Mouse (Mus musculus): ENCODE measurements around the gene Hacd2.

Gene Hacd2

DNA sequence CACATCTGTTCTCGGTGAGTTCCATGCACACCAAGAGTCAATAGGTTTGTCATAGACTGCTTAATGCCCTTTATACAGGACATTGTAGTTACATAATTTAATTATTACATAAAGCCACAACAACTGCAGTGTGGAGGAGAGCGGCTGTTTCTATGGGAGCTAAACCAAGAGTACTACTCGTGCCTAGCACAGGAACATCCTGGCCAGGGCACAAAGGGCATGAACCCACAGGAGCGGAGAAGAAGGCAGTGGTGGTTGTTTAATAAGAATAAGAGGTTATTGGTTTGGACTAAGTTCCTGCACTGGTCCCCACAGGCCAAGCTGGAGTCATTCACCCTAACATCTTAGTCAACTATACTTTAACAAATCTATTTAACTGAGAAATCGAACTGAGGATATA, 16.0 kb upstream of the Hacd2 start:
- no peak for DNase-seq (ENCODE audit: low read depth, low spot score)

DNA sequence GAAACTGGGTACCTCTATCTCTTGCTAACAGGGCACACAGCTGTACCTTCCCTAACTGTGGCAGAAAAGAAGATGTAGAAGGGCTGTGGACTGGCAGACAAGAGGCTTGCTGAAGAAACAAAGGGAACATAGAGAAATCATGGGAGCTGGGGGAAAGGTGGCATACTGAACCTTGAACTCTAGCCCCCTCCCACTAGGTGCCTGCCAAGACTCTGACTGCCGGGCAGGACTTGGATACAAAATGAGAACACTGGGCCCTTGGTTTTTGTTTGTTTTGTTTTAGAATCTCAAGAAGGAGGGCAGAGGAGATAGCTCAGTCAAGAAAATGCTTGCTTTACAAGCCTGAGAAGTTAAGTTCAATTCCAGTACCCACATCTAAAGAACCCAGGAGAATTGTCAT, 14.9 kb upstream of the Hacd2 start:
- DNase-seq (ENCODE audit: low read depth, low spot score), result no peak

DNA sequence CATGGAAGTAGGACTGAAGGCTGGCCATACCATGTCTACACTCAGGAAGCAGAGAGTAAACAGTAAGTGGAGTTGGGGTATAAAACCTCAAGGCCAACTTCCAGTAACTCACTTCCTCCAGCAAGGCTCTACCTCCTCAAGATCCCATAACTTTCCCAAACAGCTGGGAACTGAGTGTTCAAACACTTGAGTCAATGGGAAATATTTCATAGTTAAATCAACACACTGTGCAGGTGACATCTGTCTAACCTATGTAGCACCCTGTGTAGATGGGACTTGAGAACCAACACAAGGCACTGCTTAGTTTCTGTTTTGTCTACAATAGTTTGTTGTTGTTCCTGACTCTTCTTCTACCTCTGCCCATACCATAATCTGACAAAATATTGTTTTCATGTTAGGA, 13.8 kb upstream of the Hacd2 start:
- DNase-seq (ENCODE audit: low read depth, low spot score), result no peak

DNA sequence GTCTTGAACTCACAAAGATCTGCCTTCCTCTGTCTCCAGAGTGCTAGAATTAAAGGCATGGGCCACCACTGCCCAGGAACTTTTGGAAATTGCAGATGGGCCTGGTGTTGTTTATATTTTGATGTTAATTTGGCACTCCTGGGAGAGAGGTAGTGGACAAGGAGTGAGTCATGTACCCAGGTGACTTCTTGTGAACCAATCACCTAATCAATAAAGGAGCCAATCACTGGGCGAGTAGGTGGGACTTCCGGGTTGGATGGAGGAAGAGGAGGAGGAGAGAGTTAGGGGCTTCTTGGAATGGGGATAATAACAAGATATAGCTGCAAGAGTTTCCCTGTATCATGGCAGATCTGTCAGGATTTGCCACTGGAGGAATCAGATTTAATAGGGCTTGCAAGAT, 8.7 kb upstream of the Hacd2 start:
- no peak for DNase-seq (ENCODE audit: low read depth, low spot score)

DNA sequence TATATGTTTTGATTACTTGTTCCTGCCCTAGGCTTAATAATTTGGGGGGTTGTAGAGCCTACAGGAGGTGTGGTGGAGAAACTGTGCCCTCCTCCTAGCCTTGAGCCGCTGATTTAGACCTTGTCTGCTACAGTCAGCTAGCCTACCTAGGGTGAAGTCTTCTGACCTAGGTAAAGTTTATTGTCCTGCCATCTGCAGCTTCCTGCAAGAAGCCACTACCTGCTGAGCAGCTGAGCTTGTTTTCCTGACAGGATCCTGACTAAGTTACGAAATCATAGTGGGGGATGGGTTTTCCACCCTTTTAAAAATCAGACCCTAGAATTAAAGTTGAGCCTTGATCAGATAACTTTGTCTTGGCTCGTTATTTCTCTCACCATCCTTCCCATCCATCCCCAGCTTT, 5.7 kb upstream of the Hacd2 start:
- no peak for DNase-seq (ENCODE audit: low read depth, low spot score)

DNA sequence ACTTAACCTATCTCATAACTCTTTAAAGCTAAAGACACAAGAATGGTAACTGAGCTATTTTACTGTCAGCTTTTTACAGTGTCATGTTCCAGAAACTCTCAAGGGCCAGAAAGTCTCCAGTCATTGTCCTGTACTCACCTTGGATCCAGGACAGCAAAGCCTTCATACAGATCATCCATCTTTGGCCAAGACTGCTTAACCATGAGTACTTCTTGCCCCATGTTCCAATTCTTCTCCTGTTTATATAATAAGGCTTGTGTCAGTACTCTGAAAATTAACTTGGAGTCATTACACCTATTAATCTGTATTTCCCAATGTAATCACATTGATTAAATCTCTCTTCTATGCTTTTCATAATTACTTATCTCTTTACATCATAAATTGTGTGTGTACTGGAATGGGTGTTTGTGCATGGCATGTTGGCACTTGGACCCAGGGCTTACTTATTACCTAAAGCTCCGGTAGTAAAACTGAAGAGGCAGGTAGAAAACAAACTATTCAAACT, 3.7 kb upstream of the Hacd2 start:
- no peak for DNase-seq (ENCODE audit: low read depth, low spot score)

DNA sequence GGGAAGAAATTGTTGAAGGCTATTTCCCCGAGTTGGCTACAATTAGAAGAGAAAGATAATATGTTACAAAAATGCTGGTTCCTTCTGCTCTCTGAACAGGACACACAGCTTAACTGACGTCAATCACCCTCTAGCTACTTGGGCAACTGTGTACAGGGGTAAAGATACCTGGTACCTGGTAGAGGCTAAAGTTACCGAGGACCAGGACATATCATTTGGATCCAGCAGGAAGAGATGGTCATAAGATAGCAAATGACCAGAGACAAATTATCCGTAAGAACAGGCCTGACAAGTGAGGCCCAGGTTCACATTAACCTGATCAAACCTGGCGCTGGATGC, 356 bp upstream of the Hacd2 start:
- no peak for DNase-seq (ENCODE audit: low read depth, low spot score)

DNA sequence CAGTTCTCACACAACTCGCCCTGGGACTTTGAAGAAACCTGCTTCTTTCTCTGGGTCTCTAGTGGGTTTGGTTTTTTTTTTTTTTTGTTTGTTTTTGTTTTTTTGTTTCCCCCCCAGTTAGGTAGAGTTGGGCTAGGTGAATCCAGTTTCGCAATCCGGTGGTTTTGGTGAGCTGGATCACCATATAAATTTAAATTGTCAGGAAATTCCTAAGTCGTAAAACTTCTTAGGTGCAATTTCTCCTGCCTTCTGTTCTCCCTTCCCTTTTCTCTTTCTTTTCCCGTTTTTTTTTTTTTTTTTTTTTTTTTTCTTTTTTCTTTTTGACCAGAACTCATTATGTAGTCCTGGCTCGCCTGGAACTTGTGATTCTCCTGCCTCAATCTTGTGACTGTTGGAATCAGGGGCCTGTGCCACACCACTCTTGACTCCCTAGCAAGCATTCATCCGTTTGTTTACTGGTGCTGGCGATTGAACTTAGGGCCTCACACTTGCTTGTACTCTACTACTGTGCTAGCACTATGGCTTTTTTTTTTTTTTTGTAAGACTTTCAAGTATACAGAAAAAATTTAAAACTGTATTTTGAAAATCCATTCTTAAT, 1.0 kb downstream of the Hacd2 start:
- DNase-seq (ENCODE audit: low read depth, low spot score), result no peak

DNA sequence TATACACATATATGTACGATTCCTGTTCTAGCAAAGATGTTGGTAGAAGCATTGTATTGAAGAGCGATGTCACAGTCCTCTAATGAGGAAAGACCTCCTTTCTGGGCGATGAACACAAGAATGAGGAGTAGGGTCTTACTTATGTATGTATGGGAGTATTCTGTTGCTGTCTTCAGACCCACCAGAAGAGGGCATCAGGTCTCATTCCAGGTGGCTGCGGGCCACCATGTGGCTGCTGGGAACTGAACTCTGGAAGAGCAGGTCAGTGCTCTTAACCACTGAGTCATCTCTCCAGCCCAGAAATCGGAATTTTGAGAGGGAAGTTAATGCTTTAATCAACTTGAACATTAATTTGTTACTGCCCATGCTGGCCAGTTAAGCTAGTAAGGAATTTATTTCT, 2.1 kb downstream of the Hacd2 start:
- DNase-seq (ENCODE audit: low read depth, low spot score), result no peak

DNA sequence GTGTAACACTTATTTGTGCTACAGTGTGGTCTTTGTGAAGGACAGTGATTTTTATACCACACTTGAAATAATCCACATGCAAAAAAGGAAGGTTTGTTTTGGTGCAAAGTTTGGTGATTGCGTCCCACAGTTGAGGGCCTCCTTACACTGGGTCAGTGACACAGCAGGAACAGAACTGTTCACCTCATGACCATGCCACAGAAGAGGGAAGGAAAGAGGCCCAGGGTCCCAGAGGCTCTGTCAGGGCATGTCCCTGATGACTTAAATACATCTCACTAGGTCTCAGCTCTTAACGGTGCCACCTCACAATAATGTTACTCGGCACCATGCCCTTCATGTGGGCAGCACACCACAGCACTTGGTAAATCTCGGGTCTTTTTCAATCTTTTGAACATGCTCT, 3.1 kb downstream of the Hacd2 start:
- DNase-seq (ENCODE audit: low read depth, low spot score), result no peak

DNA sequence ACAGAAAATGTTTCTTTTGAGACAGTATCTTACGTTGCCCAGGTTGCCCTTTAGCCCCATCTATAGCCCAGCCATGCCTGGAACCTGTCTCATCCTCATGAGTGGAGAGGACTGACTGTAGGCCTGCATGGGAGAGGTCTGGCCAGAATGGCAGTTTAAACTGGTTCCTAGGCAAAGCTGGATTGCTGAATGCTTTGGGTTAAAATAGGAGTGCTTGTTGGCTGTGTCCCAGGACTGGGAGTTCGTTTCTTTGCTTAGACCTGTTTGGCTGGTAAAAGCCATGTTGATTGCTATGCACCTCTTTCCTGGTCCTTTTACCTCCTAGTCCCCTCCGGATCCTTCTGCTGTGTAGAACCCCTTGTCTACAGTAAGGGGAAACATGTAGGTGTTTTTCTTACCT, 11.0 kb downstream of the Hacd2 start:
- no peak for DNase-seq (ENCODE audit: low read depth, low spot score)

DNA sequence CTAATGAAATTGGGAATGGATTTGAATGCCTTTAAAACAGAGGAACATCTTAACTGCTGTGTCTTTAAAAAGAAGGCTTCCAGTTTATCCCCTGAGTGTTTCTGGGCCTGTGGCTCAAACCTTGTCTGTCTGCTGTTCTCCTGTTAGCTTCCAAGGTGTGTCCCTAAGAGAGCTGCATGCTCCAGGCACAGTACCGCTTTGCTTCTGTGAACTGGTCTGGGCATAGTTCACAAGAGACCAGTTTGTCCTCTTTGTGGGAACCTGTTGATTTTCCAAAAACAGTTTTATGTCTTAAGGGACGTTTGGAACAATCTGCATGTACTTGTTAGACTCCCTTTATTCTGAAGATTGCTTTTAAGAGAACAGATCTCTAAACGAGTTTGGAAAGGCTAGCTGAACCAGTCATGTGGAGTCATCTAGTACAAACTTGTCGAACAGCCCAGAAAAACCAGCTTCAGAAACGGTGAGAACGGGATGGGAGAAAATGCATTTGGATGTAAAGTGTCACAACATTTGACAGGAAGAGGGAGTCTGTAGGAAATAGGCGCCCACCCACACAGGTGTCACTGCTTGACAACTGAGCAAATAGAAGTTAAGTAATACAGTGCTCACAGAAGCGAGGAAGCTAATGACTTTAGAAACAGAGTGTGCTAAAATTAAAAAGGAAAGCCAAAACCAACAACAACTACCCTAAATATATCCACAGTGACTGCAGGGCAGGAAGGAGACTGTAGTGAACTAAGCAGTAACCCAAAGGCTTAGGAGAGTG, 11.8 kb downstream of the Hacd2 start:
- no peak for DNase-seq (ENCODE audit: low read depth, low spot score)

DNA sequence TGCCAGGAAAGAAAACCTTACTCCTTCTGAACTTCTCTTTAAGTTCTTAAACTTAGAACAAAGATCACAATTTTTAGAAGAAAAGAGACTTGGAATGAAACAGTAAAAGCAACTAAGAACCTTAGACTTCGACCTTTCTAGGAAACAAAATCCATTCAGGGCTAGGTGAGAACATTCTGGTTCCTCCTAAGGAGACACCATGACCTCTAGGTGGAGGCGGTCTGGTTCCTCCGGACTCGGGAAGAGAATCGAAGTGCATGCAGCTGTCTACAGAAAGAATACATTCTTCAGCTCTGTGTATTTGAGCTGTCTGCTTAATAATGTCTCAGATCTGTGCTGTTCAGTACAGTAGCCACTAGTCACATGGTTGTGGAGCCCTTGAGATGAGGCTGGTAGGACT, 12.7 kb downstream of the Hacd2 start:
- DNase-seq (ENCODE audit: low read depth, low spot score), result no peak

DNA sequence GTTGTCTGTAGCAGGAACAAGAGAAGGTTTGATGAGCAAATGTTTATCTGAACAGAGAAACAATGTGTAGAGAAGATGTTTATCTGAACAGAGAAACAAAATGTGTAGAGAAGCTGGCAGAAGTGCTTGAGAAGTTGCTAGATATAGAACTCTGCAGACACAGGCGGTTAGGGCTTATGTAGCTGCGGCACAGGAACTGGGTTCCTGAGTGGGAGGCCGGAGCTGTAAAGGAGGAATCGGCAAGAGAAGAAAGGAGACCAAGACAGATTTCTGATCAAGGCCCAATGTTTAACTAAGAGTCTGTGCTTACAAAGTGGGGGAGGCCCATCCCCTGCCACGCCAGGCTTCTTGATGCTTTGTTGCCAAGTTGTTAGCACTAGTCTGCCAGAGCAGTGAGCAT, 14.5 kb downstream of the Hacd2 start:
- no peak for DNase-seq (ENCODE audit: low read depth, low spot score)

DNA sequence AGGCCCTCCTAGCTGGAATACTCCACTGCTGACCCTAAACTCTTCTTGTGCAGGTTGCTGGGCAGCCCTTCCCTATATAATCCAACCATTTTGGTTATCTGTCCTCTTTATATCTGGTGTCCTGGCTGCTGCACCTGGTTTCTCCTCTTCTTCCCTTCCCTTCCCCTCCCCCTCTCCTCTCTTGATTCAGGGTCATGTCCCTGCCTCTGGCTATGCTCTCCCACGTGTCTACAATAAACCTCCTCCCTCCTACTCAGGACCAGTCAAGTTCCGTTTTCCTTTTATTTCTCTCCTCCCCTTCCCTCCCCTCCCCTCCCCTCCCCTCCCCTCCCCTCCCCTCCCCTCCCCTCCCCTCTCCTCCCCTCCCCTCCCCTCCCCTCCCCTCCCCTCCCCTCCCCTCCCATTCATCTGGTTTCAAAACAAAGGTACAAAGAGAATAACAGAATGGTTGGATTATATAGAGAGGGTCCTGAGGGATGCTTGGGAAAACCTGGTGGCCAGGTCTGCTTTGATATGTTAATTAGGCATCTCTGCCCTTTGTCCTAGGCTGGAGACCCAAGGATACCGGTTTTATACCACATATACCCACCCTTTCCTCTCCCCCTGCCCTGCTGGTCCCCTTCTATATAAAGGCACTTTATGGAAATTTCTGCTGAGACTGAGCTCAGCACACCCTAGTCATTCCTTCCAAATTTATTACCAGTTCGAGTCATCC, 16.3 kb downstream of the Hacd2 start:
- DNase-seq (ENCODE audit: low read depth, low spot score), result no peak

DNA sequence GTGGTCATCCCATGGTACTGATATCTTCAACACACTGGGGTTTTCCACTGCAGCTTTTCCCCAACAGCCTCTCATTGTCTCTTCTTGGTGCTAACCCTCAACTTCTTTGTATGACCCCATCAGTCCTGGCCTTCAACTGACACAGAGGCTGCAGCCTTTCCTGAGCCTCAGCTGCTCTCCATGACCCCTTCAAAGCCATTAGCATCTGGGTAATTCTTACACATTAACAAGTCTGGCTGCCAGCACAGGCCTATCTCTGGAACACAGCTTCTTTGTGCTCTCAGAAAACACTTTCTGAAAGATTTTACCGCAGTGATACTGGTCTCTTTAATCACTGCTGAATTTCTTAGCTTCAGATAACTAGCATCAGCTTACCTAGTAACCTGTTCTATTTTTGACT, 17.9 kb downstream of the Hacd2 start:
- DNase-seq (ENCODE audit: low read depth, low spot score), result no peak

DNA sequence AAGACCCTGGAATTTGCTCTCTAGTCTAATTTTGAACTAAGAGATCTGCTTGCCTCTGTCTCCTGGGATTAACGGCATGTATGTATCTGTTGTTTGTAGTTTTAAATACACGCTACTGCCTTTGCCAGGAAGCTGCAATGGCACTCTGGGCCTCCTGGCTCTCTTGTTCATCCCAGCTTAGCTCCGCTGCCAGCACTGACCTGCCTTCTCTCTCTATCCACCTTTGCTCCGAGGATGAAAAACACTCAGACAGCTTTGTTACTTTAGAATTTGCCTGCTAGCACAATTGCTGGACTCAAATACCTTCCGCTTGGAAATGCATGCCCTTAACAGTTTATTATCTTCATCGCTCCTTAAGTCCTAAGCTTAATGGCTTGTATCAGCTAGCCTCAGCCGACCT, 18.8 kb downstream of the Hacd2 start:
- no peak for DNase-seq (ENCODE audit: low read depth, low spot score)

DNA sequence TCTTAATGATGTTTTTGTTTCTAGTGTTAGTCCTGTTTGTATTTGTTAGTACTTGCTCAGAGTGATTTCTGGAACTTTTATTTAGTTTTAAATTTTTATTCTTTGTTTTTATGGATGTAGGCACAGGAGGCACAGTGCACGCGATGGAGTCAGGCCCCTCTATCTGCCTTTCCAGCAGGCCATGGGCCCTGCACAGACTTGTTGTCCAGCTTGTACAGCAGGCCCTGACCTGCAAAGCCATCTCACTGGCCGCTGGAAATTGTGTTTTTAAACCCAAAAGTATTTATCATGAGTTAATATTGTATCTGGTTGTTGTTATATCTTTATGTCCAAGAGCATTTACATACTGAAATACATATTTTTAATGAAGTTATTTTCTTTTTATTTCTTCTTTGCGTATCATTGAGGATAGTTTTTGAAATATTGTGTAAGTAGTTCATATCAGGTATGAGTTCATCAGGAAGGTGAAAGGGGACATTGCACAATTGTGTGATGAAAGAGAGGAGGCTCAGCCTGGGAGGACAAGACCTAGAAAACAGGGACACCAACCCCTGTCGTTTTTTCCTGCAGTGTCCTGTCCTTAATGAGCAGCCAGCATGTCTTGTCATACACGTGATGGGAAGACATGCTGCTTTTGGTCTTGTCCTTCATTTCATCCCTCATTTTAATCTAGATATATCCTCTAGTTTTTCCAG, 24.0 kb downstream of the Hacd2 start:
- DNase-seq (ENCODE audit: low read depth, low spot score), result no peak

DNA sequence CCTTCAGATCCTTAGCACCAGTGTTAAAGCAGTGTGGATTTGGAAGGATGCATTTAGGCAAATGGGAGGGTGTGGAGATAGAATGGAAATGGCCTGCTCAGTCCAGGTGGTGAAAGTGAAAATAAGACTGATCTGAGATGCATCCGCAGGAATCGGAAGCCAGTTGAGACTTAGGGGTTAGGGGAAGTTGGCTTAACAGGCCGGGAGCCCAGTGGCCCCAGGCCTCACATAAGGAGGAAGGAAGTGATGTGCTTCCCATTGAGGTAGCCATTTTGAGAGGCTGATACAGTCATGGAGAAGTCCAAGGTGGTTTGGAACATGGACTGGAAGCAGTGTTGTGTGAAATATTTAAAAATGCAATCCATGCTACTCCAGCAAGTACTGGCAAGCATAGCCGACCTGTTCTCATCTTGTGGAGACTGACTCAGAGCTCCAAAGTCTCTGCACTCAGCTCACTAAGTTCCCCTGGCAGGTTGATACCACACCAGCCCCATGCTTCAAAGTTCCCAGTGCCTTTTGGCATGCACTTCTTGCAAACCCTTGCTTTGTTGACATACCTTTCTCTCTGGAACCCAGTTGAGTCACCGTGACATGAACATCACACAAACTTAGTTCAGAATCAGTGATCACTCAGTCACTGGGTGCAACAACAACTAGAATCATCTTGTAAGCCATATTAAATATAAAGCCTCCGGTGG, 25.2 kb downstream of the Hacd2 start:
- no peak for DNase-seq (ENCODE audit: low read depth, low spot score)

DNA sequence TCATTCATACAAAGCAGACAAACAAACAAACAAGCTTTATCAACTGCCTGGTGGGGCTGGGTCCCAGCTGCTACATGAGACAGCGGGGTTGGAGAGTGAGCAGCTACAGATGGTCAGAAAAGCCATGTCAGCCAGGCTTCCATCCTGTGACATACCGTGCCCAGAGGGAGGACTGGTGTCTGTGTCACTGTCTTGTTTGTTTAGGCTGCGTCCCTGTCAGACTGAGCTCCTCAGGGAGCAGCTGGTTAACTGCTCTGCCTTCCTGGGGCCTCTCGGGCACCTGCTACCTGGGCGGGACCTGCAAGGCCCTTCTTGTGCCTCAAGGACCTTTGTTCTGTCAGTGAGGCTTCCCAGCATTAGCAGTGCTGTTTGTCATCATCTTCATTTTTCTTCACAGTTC, 28.8 kb downstream of the Hacd2 start:
- no peak for DNase-seq (ENCODE audit: low read depth, low spot score)

DNA sequence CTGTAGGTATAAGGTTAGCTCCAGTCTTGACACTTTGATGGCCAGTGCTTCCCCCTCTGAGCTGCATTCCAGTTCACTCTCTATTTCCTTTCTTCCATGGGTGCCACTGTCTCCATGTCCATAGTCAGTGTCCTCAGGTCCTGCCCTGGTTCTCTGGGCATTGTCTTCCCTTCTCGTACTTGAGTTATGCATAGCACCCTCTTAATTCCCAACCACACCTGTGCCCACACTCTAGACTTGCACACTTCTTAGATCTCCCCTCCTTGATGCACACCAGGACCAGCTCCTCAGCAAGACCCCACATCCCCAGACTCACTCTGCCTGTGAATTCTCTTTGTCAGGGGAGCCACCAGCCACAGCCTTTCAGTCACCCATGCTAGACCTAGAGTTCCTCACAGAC, 30.0 kb downstream of the Hacd2 start:
- no peak for DNase-seq (ENCODE audit: low read depth, low spot score)
